Mouse (Mus musculus): Measurements from ENCODE around the gene Gp9. TPM values are rescaled to one million over a fixed set of nuclear protein-coding genes. Genes with fewer than 3 reads are reported as not detected.
A peak's percentile ranks its signal among the peaks of the same experiment; 100 is the strongest.

The Gp9 gene
- polyA plus RNA-seq, 1 experiment from 2014 or later = 3.2 TPM

DNA sequence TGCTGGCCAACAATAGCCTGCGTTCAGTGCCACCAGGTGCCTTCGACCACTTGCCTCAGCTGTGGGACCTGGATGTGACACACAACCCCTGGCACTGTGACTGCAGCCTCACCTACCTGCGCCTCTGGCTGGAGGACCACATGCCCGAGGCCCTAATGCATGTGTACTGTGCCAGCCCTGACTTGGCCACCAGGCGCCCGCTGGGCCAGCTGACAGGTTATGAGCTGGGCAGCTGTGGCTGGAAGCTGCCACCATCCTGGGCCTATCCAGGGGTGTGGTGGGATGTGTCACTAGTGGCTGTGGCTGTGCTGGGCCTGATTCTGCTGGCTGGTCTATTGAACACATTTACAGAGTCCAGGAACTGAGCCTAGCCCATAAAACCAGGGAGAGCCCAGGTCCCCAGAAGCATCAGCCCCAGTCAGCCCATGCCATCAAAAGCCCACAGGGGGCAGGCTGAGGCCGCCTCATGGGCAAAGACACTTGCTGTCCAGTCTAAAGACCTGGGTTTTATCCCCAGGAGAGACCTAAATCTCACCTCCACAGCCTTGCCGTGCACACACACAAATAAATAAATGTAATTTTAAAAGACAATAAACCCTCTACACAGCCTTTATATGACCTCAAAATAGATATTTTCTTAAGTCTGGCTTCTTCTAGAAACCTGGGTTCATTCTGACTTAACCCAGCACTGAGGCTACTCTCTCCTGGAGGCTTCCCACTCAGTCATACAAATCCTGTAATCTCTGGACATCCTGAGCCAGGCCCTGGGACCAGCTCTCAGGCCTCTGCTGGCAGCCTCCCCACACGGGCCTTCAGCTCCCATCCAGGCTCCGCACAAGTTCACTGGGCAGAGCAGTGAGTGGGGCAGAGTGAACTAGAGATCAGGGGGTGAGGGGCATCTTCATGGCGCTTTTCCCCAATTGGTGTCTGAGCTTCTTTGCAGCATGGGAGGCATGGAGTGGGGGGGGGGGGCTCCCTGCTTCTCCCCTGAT is 1.6 kb downstream of the Gp9 start:
- H3K4me1 ChIP-seq = no peaks in the 10 kb centered on the region
- no peak overlapping the region for H3K4me3 ChIP-seq
- no peak overlapping the region for H3K27ac ChIP-seq
- 85% methylated on average over 11 of the region's 11 CpGs for WGBS
- peaks cover 4% of the 10 kb centered on the region; the same call in 1 of the 2 replicates for H3K9me3 ChIP-seq
- no peaks in the 10 kb centered on the region for H3K36me3 ChIP-seq (replicated peaks)
- DNase-seq (ENCODE audit: extremely low spot score, low spot score) = no peak
- no peaks in the 10 kb centered on the region for H3K27me3 ChIP-seq (ENCODE audit: poor library complexity, severe bottlenecking)

DNA sequence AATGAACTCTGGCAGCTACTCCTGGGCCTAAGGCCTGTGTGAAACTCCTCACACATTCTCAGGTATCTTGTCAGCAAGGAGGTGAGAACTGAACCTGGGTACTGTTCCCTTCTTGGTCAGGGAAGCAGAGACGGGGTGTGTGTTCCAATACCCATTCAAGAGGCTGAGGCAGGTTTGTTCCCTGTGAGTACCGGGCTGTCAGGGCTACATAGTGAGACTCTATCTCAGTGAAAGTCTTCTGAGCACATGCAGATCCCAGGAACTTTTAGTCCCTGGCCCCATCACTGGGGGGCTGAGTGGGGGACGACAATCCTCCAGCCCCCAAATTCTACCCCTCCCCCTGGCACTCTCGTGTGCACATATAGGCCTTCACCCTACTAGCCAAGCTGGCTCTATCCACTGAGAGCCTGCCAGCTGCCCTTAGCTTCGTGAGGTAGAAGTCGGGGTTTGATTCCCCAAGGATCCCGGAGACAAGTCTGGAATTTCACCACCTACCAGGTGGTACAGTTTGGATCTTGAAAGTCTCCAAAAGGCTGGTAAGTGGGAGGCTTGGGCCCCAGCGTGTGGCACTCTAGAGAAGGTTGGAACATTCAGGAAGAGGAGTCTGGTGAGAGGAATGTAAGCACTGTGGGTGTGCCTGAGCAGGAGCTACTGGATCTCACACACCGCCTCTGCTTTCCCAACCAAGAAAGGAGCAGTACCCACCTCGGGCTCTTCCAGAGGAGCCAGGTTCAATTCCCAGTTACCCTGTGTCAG is 2.9 kb downstream of the Gp9 start:
- no peaks in the 10 kb centered on the region for H3K36me3 ChIP-seq (replicated peaks)
- H3K27me3 ChIP-seq (ENCODE audit: poor library complexity, severe bottlenecking) = no peaks in the 10 kb centered on the region
- H3K4me3 ChIP-seq = no peak overlapping the region
- no peak overlapping the region for H3K27ac ChIP-seq
- H3K9me3 ChIP-seq = no peaks in the 10 kb centered on the region
- H3K4me1 ChIP-seq = no peaks in the 10 kb centered on the region
- WGBS = 83% methylated on average over 10 of the region's 10 CpGs
- DNase-seq (ENCODE audit: extremely low spot score, low spot score) = no peak

DNA sequence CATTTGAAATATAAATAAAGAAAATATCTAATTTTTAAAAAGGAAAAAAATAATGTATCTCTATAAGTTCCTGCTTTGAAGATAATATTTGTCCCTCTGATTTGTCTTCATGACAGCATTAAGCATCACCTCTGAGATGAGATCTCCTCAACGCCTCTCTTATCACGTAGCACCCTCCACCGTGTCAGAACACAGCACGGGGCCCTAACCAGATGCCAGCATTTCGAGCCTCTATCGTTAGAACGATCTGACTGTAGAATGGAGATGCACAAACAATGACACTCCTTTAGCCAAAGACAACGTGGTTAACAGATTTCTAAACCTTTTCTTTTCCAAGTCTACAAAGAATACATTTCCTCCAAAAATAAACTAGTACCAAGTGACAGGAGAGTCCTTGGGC is 6.2 kb downstream of the Gp9 start:
- H3K4me1 ChIP-seq = peaks cover 3% of the 10 kb centered on the region; the same call in 1 of the 2 replicates

DNA sequence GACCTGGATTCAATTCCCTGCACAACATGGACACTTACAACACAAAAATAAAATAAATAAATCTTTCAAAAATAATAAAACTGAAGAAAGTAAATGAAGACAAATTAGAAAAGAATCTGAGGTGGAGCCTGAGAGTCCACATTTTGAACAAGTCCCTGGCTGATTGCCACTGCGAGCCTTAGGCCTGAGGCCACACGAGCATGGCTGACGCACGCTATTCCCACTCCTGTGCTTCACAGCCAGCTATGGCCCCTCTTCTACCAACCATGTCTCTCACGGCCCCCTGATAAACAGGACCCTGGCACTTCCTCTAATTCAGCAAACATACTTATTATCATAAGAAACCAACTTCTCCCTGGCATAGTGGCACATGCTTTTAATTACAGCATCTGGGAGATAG is 8.7 kb downstream of the Gp9 start:
- Histone ChIP-seq H3K4me3 (no peak overlapping the region), H3K36me3 (replicated peaks) (no peaks in the 10 kb centered on the region), H3K27me3 (ENCODE audit: poor library complexity, severe bottlenecking) (no peaks in the 10 kb centered on the region), H3K27ac (no peak overlapping the region), H3K9me3 (no peaks in the 10 kb centered on the region), H3K4me1 (peaks cover 7% of the 10 kb centered on the region; the same call in 1 of the 2 replicates)
- 93% methylated on average over 5 of the region's 5 CpGs for WGBS
- DNase-seq (ENCODE audit: extremely low spot score, low spot score) = no peak

More for the DNA sequence above, 6.2 kb downstream of the Gp9 start:
- WGBS = 86% methylated on average over 8 of the region's 8 CpGs
- Histone ChIP-seq H3K9me3 (no peaks in the 10 kb centered on the region), H3K4me3 (no peak overlapping the region), H3K27me3 (ENCODE audit: poor library complexity, severe bottlenecking) (no peaks in the 10 kb centered on the region), H3K36me3 (replicated peaks) (no peaks in the 10 kb centered on the region), H3K27ac (no peak overlapping the region)
- DNase-seq (ENCODE audit: extremely low spot score, low spot score) = no peak

DNA sequence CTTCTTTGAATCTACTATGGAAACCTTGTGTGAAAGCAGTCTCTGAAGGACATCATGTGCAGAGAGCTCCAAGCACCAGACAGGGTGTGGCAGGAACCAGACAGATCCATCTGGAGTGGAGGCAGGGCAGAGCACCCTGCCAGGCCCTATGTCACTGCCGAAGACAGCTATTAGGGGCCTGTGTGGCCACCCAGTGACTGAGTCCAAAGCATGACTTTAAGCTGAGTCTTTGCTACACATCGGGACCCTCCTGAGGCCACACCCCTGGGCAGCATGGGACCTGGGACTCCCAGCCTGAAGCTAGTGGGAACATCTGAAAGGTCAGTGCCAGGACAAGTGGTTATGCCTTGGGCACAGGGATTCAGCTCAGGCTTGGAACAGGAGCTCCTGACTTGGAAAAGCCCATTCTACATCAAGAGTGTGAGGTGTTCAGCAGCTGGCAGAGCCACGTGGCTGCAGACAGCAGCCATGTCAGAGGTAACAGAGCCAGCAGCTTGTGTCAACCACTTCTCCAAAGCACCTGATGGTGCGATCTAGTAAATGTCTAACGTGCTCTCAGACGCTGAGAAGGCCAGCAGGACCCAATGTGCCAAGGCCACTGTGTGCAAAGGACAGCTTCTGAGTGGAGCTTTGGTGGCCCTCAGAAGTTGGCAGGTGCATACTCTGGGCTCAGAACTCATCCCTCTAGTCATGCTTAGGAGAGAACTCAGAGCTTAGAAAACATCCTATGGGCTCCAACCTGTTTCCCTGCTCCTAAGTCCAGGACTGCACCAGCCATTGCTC is 9.4 kb downstream of the Gp9 start:
- Histone ChIP-seq H3K27me3 (ENCODE audit: poor library complexity, severe bottlenecking) (no peaks in the 10 kb centered on the region), H3K4me1 (peaks cover 7% of the 10 kb centered on the region; the same call in 1 of the 2 replicates), H3K36me3 (replicated peaks) (peaks cover 5% of the 10 kb centered on the region), H3K9me3 (no peaks in the 10 kb centered on the region), H3K4me3 (no peak overlapping the region), H3K27ac (no peak overlapping the region)
- 88% methylated on average over 6 of the region's 6 CpGs for WGBS
- no peak for DNase-seq (ENCODE audit: extremely low spot score, low spot score)

DNA sequence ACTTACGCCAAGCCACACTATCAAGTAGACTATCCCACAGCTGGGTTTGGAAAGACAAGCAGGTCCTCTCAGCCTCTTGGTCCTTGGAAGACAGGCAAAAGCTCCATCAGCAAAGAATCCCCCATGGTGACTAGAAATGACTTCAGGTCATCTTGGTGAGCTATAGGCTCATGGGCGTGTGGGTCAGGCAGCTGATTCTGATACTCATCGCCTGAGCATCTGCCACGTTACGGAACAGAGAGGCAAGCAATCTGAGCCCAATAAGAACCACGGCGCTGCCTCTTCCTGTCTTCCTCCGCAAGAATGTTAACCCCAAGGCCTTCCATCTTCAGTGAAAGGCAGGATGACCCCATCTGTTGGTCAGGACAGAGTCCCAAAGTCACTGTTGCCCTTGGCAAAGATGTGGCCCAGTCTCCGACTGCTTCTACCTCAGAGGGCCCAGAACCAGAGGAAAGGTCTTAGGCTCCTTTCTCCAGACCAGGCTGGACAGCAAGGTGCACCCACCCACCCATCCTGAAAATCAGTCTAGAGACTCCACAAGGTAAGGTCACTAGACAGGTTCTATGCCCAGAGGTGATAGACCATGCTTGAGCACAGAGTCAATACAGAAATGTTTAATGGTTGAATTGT is 10.5 kb downstream of the Gp9 start:
- DNase-seq (ENCODE audit: extremely low spot score, low spot score) = no peak

DNA sequence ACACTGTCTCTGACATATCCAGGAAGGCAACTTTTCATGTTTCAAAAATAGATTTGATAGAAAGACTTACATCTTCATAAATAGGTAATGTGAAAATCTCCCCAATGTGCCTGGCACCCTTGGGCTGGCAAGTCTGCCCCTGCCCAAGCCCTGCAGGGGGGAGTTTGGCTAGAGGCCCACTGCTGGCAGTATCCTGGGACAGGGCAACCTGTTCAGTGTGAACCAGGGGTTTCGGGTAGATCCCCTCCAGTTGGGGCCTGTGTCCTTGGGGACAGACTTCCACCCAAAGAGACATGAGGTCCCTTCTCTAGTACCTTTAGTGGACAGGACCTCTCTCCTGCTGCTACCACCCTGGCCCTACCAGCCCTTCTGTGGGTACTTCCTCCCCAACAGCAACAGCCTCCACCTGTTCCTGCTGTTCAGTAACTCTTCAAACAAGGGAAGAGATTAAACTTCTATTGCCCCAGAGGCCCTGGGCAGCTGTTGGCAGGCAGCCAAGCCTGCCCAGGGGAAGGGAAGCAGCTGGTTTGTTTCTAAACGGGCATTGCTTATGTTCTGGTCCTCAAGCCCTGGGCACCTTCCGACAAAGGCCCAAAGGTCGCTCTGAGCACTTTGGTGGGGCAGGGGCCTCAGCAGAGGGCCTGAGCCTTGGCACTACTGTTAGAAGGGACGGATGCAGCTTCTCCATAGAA is 11.2 kb downstream of the Gp9 start:
- Histone ChIP-seq H3K27ac (peak overlapping the region; percentile 66), H3K9me3 (no peaks in the 10 kb centered on the region), H3K36me3 (replicated peaks) (peaks cover 13% of the 10 kb centered on the region), H3K4me1 (peaks cover 7% of the 10 kb centered on the region; the same call in 1 of the 2 replicates), H3K27me3 (ENCODE audit: poor library complexity, severe bottlenecking) (no peaks in the 10 kb centered on the region), H3K4me3 (no peak overlapping the region)
- WGBS = 86% methylated on average over 5 of the region's 5 CpGs
- DNase-seq (ENCODE audit: extremely low spot score, low spot score) = no peak

More for the DNA sequence above, 10.5 kb downstream of the Gp9 start:
- Histone ChIP-seq H3K27me3 (ENCODE audit: poor library complexity, severe bottlenecking) (no peaks in the 10 kb centered on the region), H3K36me3 (replicated peaks) (peaks cover 13% of the 10 kb centered on the region), H3K9me3 (no peaks in the 10 kb centered on the region), H3K4me3 (no peak overlapping the region), H3K4me1 (peaks cover 7% of the 10 kb centered on the region; the same call in 1 of the 2 replicates), H3K27ac (no peak overlapping the region)
- WGBS = 92% methylated on average over 9 of the region's 9 CpGs

DNA sequence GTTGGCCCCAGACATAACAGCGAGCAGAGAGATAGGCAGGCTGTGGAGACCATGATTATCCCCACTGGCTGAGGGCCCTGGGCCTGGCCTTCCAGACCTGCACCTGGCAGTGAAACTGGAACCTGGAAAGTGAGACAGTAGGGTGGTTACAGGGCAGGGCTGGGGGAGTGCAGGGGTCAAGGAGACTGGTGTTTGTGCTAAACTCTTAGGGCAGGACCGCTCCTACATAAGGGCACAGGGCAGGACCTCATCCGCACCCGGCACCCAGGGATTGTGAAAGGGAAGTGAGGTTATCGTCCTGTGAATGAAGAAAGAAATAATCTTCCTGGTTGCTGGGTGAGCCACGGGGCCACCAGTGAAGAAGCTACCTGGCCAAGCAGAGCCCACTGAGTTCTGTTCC is 11.9 kb downstream of the Gp9 start:
- peaks cover 13% of the 10 kb centered on the region for H3K36me3 ChIP-seq (replicated peaks)
- H3K27me3 ChIP-seq (ENCODE audit: poor library complexity, severe bottlenecking) = no peaks in the 10 kb centered on the region
- H3K4me1 ChIP-seq = peaks cover 7% of the 10 kb centered on the region; the same call in 1 of the 2 replicates
- H3K9me3 ChIP-seq = no peaks in the 10 kb centered on the region
- WGBS = 94% methylated on average over 6 of the region's 6 CpGs
- peak overlapping the region; percentile 66 for H3K27ac ChIP-seq
- no peak overlapping the region for H3K4me3 ChIP-seq
- no peak for DNase-seq (ENCODE audit: extremely low spot score, low spot score)

DNA sequence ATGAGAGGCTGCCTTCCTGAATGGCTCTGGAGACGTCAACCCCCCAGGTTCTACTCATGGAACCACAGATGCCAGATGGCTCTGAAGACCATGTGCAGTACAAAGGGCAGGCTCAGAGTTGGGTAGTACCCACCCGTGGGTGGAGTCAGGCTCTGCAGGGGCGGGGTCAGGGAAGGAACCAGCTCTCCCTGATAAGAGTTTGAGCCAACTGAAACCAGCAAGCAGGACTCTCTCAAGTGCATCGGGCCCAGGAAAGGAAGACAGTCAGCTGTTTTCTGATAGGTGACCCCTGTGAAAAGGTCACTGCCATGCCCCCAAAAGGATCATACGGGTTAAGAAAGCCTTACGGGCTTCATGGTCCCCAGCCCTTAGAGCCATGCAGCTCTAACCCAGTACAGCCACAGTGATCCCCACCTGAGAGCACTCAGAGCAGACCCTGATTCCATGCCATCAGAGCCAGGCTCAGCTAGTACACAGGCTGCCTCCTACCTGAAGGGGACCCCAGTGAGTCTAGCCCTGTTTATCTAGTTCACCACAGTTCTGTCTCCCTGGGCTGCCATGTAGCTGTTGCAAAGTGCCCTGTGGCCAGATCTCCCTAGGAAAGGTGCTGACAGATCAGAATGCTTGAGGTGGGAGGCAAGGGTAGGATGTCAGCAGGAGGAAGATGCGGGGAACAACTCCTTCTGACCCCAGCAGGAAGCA is 13.1 kb downstream of the Gp9 start:
- H3K27ac ChIP-seq = 0 out of 2 replicates have a peak overlapping the region, but pooled peaks have one; percentile 15
- DNase-seq (ENCODE audit: extremely low spot score, low spot score) = no peak

DNA sequence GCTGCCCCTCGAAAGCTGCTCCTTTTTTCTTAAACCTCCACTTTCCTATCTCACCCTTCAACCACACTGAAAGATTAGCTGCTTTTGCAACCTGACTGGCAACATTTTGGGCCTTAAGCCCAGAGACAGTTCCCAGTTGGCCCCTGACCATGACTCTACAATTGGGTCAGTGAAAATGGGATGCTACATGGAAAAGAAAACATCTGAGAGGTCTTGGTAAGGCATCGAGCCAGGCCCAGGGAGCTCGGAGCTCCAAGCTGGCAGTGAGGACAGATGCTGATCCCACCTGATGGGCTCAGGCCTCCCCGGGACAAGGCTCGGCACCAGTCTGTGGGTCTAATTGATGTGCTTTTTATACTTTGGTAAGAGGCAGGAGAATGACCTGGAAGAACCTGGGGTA is 14.0 kb downstream of the Gp9 start:
- Histone ChIP-seq H3K4me1 (peaks cover 16% of the 10 kb centered on the region), H3K27ac (no peak overlapping the region), H3K36me3 (replicated peaks) (peaks cover 13% of the 10 kb centered on the region), H3K9me3 (no peaks in the 10 kb centered on the region), H3K27me3 (ENCODE audit: poor library complexity, severe bottlenecking) (no peaks in the 10 kb centered on the region), H3K4me3 (no peak overlapping the region)
- DNase-seq (ENCODE audit: extremely low spot score, low spot score) = no peak
- 94% methylated on average over 5 of the region's 5 CpGs for WGBS

More for the DNA sequence above, 13.1 kb downstream of the Gp9 start:
- Histone ChIP-seq H3K9me3 (no peaks in the 10 kb centered on the region), H3K4me1 (peaks cover 14% of the 10 kb centered on the region), H3K36me3 (replicated peaks) (peaks cover 13% of the 10 kb centered on the region), H3K4me3 (no peak overlapping the region), H3K27me3 (ENCODE audit: poor library complexity, severe bottlenecking) (no peaks in the 10 kb centered on the region)
- WGBS = 75% methylated on average over 7 of the region's 7 CpGs

All from forebrain, embryonic 10.5 days (tissue).